Comparison of ENCODE assay signal across 8 mouse cellular contexts in genomic region chr2:35463372-35464088, GRCm38 (mm10). TPM values are rescaled to one million over a fixed set of nuclear protein-coding genes. Genes with fewer than 3 reads are reported as not detected.
DNase-seq lines count a peak whose midpoint lies in the region; ATAC-seq lines count a peak whose summit lies in the region.

No protein-coding gene starts in this region.

- H3K27me3 ChIP-seq in kidney, embryonic 15.5 days = no peaks in the 10 kb centered on the region

- 7% methylated on average over 19 of the region's 19 CpGs for WGBS in kidney, embryonic 15.5 days

- peak; percentile 84 for ATAC-seq in kidney, embryonic 15.5 days (replicated peaks; ENCODE audit: low FRiP score)

- H3K27ac ChIP-seq in kidney, embryonic 15.5 days = peak overlapping the region; percentile 81

- H3K9me3 ChIP-seq in kidney, embryonic 15.5 days (replicated peaks) = no peaks in the 10 kb centered on the region

- H3K4me1 ChIP-seq in kidney, embryonic 15.5 days = peaks cover 44% of the 10 kb centered on the region

- H3K9ac ChIP-seq in kidney, embryonic 15.5 days = no peak overlapping the region

- no peaks in the 10 kb centered on the region for H3K36me3 ChIP-seq in kidney, embryonic 15.5 days

- DNase-seq in adrenal gland, postnatal 10 days = peak; percentile 34
- no peak for DNase-seq in adrenal gland, adult 8-10 months
- peak; percentile 81 for DNase-seq in c-Kit-positive CD71-negative TER-119-negative erythroid progenitor cells, embryonic 14.5 days (ENCODE audit: low read depth)
- peak; percentile 60 for DNase-seq in heart, adult 8-10 months (ENCODE audit: low spot score)
- DNase-seq in lung, postnatal 25 days (ENCODE audit: low spot score) = peak; percentile 86
- peak; percentile 56 for DNase-seq in skeletal muscle tissue, adult 2 months (ENCODE audit: low read depth, low spot score)
- no peak for DNase-seq in cerebellum, adult 9-11 months

- H3K4me2 ChIP-seq in kidney, embryonic 15.5 days = peak overlapping the region; percentile 92

- H3K4me3 ChIP-seq in kidney, embryonic 15.5 days (replicated peaks) = peak overlapping the region; percentile 28

RNA-seq across cellular contexts. Expression of gene Ggta1, which starts 0.5 kb away (rescaled TPM):
- 10 to 100 TPM; 15.1 to 16.5 TPM for total RNA-seq in adrenal gland, postnatal 10 days (2021)
- total RNA-seq in adrenal gland, adult 8-10 months (2022) = 10 to 100 TPM in 3 of 4 experiments, 1 to 10 TPM in 1; 8.8 to 14.1 (median 10.8) TPM
- 10 to 100 TPM in 3 of 4 experiments, 1 to 10 TPM in 1; 9.9 to 18.2 (median 14.5) TPM for total RNA-seq in heart, adult 8-10 months (2022)
- polyA plus RNA-seq in kidney, embryonic 15.5 days (2015; fragmentation: Nextera tagmentation; extraction: Ambion mirVana) = 20.5 and 22.3 TPM in 2 replicates

Comparison
In these comparisons a context has a peak if more than half of its experiments do, and no peak if none do; other contexts are left out.
1. DNase-seq: peak in adrenal gland, postnatal 10 days (single experiment), c-Kit-positive CD71-negative TER-119-negative erythroid progenitor cells, embryonic 14.5 days (single experiment), heart, adult 8-10 months (single experiment), lung, postnatal 25 days (single experiment) and skeletal muscle tissue, adult 2 months (single experiment); none in adrenal gland, adult 8-10 months (single experiment) and cerebellum, adult 9-11 months (single experiment).